Mouse (Mus musculus) brain, adult 2 months (tissue): ENCODE results near the gene Gm11562.

Experiments used
- DNase-seq: peaks from one replicate; pipeline ENCODE4 v3.0.0; 2011; ENCODE audit warnings: low read depth, low spot score

Gm11562 gene

GRCm38 (mm10) chr11:99585096-99585495 lies 35.1 kb downstream of the Gm11562 start:
- peak; percentile 80 for DNase-seq

DNA sequence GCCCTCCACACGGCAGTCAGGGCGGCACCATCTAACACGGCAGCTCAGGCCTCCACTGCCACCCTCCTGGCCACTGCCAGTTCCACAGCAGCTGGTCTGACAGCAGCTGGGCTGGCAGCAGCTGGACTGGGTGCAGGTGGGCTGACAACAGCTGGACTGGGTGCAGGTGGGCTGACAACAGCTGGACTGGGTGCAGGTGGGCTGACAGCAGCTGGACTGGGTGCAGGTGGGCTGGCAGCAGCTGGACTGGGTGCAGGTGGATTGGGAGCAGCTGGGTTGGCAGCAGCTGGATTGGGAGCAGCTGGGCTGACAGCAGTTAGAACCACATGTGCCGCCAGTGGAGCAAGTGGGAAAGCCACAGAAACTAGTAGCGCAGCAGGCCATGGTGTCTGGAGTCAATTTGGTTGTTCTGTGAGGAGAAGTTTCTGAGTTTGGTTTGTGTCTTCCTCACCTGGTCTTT lies 37.0 kb downstream of the Gm11562 start, which contains the start of gene Krtap1-4:
TSS of gene Krtap1-4 (minus strand) at position 410 of the 460 bp plus-strand sequence.
- no peak for DNase-seq

DNA sequence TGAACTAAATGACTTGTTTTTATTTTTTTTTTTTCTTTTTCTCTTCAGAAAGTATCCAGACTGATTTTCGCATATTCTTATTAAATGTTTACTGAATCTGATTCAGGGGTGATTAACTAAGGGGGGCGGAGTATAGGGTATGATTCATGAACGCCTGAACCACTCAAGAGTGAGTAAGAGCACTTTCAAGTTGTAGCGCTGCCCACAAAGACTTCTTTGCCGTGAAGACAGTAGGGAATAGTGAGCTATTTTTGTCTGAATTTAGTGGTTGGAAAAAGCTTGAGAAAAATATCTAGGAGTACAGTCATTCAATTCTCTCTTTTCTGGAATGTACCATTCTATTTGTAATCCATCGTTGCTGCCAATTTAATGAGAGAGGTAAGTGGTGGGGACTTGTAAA lies 38.7 kb downstream of the Gm11562 start:
- DNase-seq = peak; percentile 79

DNA sequence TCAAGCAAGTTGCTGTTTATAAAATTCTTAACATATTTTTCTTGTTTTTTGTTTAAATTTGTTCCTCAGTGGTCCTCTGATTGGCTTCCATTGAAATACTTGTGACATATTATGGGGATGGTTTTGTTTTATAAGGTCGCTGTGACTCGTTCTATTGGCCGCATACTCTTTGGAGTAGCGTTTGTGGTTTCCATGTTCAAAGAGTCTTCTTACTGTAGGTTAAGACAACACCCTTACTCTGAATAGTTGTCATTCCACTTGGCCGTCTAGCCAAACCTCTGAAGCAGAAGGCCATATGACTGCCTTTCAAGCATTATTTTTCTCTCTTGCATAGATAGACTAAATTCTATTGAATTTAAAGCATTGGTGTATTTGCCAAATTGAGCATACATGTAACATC lies 39.2 kb downstream of the Gm11562 start:
- DNase-seq = no peak

GRCm38 (mm10) chr11:99580636-99581035 lies 39.6 kb downstream of the Gm11562 start, which contains the start of gene Krtap1-5:
Gene Krtap1-5, minus strand, starts transcription at chr11:99581016.
- no peak for DNase-seq

DNA sequence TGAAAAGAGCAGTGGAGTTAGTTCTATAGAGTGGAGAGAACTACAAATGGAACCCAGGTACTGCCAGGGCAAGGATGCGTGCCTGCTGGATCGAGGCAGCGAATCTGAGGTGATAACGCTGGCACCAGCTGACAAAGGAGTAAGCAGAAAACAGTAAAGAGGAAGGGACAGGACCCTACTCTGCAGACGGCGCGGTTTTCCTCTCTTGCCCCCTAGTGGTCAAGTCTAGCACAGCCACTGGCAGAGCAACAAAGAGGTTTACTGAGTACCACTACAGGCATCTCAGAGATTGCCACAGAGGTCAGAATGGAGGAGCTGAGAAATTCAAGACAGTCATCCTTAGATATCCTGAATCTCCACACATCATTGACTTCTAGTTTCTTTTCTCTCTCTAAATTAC lies 46.1 kb downstream of the Gm11562 start:
- DNase-seq = peak; percentile 69

DNA sequence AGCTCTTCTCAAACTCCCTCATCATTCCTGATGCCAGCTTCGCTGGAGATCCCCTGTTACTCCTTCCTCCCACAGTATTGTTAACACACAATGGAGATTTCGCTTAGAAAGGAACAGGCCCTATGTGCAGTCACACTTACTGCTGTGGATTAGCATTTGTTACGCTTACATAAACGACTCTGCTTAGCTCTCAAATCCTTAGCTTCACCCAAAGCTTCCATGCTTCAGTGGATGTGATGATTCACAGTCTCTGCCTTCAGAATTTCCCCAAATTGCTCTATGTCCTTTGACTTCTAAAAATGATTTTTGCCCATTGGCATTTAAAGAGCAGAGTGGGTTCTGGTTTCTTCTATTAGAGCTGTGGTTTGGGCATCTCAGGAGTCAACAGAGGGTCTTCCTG lies 47.1 kb downstream of the Gm11562 start:
- DNase-seq = peak; percentile 74
